Mouse (Mus musculus) left cerebral cortex, postnatal 10 days (tissue): ENCODE measurements around the gene Diras1. TPM values are rescaled to one million over a fixed set of nuclear protein-coding genes. Genes with fewer than 3 reads are reported as not detected.
"Not testable (repeated sequence)": the region's sequence is repeated elsewhere in the genome, so short reads cannot be mapped to it uniquely, and the experiment has no call there.

Experiments used
- DNase-seq, 2 experiments: peaks; one replicate each; pipeline ENCODE4 v3.0.0; 2021 to 2022; ENCODE audit warnings: low spot score in 2 of 2, mixed read lengths in 1 of 2; ENCODE audit errors: extremely low spot score in 1 of 2
- intact Hi-C: fragments of 180-260 bp; cut with DNase I; formaldehyde crosslinking; loops from one replicate; pipeline ENCODE4 v1.15.1; 2025
- total RNA-seq, 2 experiments: library from RNA; stranded (reverse); gene quantifications; 2 replicates each; pipeline ENCODE4 v1.2.3; 2021

Gene Diras1
- total RNA-seq, 2 experiments from 2014 or later = 105 to 120 TPM

DNA sequence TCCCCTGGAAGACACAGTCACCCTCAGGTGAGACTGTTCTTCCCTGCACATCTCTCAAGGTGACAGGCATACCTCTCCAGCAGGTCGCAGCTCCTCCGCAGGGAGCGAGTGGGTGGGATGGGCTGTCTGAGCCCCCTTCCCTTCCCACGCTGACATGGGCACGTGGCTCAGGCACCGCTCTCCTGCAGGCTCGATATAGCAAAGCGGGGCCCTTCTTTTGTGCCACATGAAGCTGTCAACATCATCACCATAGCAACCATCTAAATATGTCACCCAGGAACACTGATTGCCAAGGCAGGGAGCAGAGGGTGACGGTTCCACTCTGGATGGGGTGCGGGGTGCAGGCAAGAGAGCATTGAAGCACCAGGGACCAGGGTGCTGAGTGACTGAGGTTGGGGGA, 24.3 kb downstream of the Diras1 start:
- peak; percentile 36 to 55 for DNase-seq
- intact Hi-C loops = no loop called here

DNA sequence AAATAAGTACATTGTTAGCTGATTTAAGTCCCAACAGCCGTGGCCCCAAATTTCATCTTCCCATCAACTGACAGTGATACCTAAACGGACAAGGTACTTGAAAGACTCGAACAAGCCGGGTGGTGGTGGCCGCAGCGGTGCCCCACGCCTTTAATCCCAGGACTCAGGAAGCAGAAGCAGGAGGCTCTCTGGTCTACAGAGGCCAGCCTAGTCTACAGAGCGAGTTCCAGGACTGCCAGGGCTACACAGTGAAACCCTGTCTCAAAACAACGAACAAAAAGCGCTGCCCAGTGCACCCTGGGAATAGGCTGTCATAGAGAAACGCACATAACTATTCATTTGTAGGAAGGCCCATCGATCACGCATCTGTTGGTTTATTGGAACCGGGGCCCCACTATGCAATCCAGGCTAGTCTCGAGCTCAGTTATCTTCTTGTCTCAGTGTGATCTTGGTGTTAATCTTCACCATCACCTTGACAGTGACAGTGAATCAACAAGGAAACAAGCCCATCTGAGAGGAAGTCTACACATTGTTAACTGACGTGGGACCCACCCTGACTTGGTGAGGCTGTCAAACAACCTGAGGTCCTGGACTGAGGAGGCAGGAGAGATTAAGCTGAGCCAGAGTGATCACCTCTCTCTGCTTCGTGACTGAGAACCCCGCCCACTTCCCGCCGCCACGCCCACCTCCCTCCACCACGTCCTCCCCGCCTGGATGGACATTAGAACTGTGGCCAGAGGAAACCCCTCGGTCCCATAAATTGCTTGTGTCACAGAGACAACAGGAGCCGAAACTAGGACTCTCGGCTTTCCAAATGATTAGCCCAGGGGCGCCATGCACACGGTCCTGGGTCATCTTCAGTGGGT, 25.0 kb downstream of the Diras1 start:
- DNase-seq = no peak
- intact Hi-C loops = no loop called here

DNA sequence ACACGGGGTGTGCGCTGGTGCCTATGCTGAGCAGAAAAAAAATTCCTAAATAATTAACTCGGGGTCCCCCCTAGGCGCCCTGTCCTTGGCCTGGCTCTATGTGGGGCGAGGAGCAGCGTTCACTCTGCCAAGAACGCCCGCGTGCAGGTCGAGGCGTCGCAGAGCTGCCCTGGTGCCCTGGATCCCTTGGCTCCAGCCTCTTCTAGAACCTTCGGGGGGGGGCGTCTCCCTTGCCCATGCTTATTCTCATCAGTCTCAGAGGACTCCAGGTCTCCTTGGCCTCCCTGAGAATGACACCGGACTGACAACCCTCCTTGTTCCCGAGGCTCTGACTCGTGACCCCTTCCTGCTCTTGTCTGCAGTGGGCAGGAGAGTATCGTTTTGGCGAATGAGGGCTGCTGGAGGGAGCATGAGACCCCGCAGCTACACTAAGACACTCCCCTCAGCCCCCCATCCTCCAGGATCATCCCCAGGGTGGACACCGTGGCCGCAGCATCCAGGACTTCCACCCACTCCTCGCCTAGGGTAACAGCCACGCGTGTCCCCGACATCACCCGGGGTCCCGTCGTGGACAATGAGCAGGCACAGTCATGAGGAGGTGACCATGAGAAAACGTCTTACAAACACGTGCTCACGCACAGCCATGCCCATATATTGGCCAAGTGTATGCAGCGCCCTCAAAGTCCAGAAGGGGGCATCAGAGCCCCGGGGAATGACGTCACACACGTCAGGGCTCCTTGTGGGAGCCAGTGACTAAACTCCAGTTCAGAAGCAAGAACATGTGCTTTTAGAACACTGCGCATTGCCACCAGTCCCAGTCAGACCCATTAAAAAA, 25.9 kb downstream of the Diras1 start:
- intact Hi-C loops = loop anchor here (2.0 to 5.0 kb wide), 4 partner anchors 41 to 252 kb away; no protein-coding TSS in a partner anchor

DNA sequence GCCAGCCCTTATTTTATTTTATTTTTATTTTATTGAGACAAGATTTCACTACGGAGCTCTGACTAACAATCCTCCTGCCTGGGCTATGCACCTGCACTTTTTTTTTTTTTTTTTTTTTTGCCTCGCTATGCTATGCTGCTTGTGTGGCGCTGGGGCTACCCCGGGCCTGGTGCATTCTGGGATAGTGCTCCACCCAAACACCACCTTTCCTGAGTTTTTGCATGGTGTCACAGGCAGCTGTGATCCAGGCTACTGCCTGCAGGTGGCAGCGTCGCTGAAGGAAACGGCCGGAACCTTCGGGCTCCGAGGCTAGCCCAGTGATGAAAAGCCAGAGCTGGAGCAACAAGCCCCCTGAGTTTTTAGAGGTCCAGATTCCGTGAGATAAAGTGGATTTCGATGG, 26.7 kb downstream of the Diras1 start:
- intact Hi-C loops = loop anchor here (2.0 to 5.0 kb wide), 4 partner anchors 42 to 251 kb away; no protein-coding TSS in a partner anchor
- DNase-seq = peak; percentile 36 to 74

More for the DNA sequence above, 25.9 kb downstream of the Diras1 start:
- peak; percentile 86 for DNase-seq

DNA sequence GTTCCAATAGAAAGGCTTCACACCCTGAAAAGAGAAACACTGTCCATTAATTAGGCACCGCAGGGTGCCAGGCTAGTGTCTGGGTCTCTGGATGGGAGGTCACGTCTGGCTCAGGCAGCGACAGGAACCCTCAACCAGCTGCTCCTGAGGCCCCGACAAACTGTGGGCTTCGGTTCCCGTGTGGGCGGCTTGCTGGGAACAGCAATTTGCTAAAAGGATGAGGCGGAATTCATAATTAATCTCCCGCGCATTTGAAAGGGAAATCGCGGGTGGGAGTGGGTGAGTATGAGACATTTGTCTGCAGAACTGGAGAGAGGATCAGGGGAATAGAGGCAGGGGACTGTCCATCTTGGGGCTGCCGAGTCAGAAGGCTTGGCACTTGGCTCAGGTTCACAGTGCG, 27.4 kb downstream of the Diras1 start:
- no peak for DNase-seq
- intact Hi-C loops = loop anchor here (2.0 to 5.0 kb wide), 4 partner anchors 43 to 251 kb away; no protein-coding TSS in a partner anchor

DNA sequence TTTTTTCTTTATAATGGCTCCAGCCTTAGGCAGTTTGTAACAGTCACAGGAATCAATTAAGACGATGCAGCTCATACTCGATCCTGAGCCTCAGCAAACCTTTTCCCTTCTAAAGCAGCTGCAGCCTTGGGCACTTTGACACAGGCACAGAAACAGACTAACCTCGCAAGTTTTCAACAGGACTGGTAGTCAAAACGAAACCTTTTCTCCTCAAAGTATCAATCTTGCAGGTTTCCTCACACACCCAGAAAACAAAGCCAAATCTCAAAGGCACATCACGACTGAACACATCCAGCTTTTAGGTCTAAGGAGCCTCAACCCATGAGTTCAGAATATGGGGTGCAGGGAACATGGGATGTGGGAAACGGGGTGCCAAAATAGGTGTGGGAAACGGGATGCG, 28.1 kb downstream of the Diras1 start:
- intact Hi-C loops = loop anchor here (2.0 to 5.0 kb wide), 4 partner anchors 69 to 250 kb away; no protein-coding TSS in a partner anchor

DNA sequence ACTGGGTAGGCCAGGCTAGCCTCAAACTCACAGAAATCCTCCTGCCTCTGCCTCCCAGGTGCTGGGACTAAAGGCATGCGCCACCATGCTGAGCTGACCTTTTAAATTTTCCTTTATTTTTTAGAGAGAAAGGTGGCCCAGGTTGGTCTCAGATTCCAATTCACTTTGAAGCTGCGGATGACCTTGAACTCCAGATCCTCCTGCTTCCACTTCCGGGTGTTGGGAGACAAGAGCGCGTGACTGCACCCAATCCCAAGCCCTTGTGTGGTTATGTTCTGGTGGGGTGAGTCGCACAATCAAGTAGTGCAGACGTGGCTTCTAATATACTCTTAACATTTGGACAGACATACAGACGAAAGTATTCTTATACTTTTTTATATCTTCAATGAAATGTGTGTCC, 29.0 kb downstream of the Diras1 start:
- intact Hi-C loops = loop anchor here (2.0 to 5.0 kb wide), 4 partner anchors 68 to 249 kb away; no protein-coding TSS in a partner anchor
- DNase-seq = no peak

More for the DNA sequence above, 28.1 kb downstream of the Diras1 start:
- DNase-seq = no peak

DNA sequence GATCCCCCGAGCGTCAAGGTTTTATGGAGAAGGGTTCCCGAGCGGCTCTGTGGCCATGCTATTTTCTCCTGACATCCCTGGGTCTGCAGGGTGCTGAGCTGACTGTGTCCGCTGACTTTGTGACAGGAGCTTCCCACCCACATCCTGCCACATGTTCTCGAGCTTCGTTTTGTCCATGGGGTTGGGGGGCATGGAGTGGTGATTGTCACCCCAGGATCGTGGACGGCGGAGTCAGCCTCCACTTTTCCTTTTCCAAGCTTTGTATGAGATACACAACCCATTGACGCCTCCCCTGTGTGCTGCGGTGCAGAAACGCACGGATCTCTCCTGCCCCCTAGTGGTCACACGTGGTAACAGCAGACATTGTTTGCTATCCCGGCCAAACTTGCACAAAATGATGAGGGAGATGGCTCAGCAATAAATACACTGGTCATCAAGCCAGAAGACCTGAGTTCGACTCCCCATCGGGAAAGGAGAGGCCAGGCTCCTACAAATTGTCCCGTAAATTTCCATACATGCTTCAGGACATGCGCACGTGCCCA, 30.3 kb downstream of the Diras1 start:
- DNase-seq = peak; percentile 79 to 82
- intact Hi-C loops = loop anchor here (5.0 kb wide), 3 partner anchors 87 to 248 kb away; no protein-coding TSS in a partner anchor

DNA sequence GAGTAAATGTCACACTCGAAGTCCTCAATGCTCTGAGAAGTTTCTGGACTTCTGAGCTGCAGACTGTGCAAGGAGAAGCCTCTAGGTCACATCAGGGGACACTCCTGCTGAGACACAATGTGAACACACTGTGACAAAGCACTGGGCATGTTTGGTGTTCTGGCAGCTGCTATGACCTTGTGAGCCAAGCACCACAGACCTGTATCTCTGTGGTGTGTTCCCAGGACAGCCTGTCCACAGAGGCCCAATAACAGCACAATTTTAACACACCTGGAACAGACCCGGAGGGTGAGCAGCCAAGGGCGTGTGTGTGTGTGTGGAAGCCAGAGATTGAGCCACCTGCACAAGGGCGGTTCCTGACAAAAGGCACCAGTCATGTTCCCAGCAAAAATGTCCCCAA, 30.8 kb downstream of the Diras1 start:
- no peak for DNase-seq
- intact Hi-C loops = loop anchor here (5.0 kb wide), 3 partner anchors 88 to 247 kb away; no protein-coding TSS in a partner anchor

DNA sequence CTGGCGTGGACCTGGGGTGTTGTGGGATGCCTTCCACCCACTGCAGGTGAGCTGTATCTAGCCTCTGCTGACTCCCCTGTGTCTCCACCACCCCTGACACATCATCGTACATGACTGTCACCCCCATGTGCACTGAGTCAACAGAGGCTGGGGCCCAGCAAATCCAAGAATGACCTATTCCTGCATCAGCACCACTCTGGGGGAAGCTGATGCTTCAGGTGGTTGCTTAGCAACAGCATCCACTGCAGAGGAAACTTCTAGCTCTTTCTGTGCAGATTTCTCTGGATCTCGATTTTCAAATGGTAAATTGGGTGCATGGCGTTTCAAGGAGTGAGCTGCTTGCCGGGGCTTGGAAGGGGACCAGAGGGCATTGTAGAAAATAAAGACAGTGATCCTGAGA, 32.2 kb downstream of the Diras1 start:
- intact Hi-C loops = no loop called here
- DNase-seq = no peak

DNA sequence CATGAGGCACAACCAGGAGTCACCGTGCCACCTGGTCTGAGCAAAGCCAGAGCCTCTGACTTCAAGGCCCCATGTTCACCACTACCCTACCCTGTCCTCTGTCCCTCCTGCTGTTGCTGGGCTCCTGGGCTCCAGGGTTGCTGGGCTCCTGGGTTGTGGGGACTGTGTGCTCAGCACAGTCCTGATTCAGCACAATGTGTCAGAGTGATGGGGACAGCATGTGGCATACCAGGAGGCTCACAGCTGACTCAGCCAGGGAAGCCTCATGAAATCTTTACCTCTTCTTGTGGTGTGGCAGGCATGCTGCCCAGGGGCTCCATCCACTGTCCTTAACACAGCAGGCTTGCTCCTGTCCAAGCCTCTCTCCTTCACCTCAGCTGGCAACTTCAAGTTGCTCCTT, 33.5 kb downstream of the Diras1 start:
- DNase-seq = peak in 1 of 2 experiments; percentile 18
- intact Hi-C loops = no loop called here

DNA sequence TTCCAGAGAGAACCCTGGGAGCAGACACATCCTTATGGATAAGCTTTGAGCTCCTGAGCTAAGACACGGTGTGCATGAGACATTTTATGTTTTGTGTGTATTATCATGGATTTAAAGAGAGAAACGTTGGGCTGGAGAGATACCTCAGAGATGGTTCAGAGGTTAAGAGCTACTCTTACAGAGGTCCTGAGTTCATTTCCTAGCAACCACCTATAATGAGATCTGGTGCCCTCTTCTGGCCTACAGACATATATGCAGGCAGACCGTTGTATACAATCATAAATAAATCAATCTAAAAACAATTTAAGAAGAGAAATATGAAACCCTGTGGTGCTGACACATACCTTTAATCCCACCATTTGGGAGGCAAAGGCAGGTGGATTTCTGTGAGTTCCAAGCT, 34.5 kb downstream of the Diras1 start:
- no peak for DNase-seq
- intact Hi-C loops = no loop called here

DNA sequence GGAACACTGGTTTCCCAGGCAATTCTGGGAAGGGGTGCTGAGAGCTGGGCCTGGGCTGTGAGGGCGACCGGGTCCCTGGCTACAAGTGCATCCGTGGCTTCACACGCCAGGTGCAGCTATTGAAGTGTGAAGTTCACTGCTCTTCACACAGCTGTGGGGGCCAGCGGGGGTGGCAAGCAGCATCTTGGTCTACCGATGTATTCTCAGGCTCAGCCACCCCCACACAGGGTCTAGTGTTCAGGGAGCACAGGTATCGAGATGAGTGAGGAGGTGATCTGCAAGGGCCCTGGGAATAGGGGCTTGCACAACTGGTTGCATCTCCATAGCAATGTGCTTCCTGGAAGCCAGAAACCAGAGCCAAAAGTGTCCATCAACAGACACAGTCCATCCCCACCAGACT, 35.1 kb downstream of the Diras1 start:
- intact Hi-C loops = no loop called here
- peak in 1 of 2 experiments; percentile 30 for DNase-seq

DNA sequence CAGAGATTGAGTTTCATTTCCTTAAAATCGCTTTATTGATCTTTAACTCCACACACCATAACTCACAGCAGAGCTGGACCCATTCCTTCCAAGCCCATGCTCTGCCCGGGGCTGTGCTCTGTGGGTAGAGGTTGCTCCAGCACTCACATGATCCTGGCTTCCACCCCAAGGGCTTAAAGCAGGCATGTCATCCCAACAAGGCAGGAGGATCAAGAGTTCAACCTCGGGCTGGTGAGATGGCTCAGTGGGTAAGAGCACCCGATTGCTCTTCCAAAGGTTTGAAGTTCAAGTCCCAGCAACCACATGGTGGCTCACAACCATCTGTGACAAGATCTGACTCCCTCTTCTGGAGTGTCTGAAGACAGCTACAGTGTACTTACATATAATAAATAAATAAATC, 35.6 kb downstream of the Diras1 start:
- DNase-seq = not testable (repeated sequence)

DNA sequence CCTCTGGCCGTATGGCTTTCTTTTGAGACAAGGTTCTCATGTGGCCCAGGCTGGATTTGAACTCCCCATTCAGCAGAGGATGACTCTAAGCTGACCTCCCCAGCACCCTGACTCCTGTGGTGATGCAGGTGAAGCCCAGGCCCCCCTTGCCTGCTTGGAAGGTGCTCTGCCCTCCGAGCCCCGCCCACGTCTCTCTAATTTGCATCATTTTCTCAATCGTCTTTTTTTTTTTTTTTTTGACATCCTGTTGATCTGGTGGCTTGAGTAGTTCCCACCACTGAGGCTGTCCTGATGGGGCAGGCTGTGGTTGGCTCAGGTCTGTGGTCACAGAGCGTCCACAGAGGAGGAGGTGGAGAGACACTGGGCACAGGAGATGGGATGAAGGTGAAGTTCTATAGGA, 36.0 kb downstream of the Diras1 start:
- no peak for DNase-seq
- intact Hi-C loops = loop anchor here (5.0 kb wide), 1 partner anchor 62 kb away; no protein-coding TSS in a partner anchor

More for the DNA sequence above, 35.6 kb downstream of the Diras1 start:
- intact Hi-C loops = loop anchor here (5.0 kb wide), 1 partner anchor 63 kb away; no protein-coding TSS in a partner anchor

DNA sequence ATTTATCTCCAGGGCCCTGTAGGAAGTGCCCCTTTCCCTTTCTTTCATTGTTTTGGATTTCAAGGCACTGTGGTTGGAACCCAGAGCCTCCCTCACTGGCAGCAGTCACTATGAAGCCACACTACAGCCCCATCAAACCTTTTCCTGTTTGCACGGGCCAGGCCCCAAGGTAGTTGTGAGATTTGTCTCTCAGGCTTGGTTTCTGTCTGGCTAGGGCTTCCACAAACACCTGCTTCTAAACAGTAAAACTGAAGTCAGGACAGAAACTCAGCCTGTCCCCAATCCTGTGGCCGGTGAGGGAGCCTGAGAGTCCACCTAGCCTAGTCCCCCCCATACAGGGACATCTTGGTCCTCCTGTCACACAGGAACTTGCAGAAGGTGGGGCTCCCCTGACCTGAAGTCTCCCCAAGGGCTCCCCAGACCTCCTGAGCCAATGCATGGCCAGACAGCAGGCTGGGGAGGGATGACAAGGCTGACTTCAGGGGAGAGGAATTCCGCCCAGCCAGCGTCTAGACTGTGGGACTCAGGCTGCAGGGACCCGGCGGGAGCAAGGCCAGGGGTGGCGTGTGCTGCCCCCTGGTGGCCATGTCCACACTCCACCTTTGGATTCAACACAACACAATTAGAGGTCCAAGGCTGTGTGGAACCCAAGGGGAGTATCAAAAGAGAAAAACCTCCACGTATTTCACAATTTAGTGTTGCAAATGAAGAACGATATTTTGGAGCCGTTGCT, 37.6 kb downstream of the Diras1 start:
- DNase-seq = peak in 1 of 2 experiments; percentile 90
- intact Hi-C loops = loop anchor here (5.0 kb wide), 1 partner anchor 61 kb away; no protein-coding TSS in a partner anchor

DNA sequence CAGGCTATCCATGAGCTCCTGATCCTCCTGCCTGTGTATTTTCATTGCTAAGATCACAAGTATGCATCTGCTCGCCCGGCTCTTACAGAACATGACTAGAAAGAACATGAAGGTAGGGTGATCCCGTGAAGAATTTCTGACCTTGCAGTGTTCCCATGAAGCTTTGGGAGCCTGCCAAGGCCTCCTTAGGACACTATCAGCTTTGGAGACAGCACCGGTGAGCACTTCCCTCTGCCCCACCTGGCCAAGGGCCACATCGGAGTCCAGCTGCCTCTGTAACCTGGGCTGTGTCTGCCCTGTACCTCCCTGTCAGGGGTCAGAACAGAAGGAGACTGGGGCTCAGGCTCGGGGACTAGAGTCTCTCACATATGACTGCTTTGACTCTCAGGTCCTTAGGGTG, 38.7 kb downstream of the Diras1 start:
- intact Hi-C loops = loop anchor here (5.0 kb wide), 1 partner anchor 59 kb away; no protein-coding TSS in a partner anchor
- peak in 1 of 2 experiments; percentile 40 for DNase-seq
